Mouse (Mus musculus) intestine, postnatal 0 days (tissue): ENCODE results near the gene Shcbp1l. TPM values are rescaled to one million over a fixed set of nuclear protein-coding genes. Genes with fewer than 3 reads are reported as not detected.

ENCODE experiments used
- ATAC-seq: fragments of 200-750 bp; cut with Nextera tagmentation; 2 replicates; pipeline ENCODE4 v1.8.0; 2017; ENCODE audit warnings: mild to moderate bottlenecking, moderate TSS enrichment, moderate library complexity
- H3K27ac ChIP-seq: fragments of 300-500 bp; sonication (generic); 2 replicates; pipeline ENCODE4 v1.5.1; 2014; ENCODE audit warnings: mild to moderate bottlenecking, low read depth, low read length, moderate library complexity
- H3K27me3 ChIP-seq: fragments of 300-500 bp; sonication (generic); replicated peaks from 2 replicates; pipeline ENCODE4 v1.6.1; 2014; ENCODE audit warnings: low read length, mixed read lengths; ENCODE audit not compliant: control insufficient read depth, insufficient read depth
- H3K36me3 ChIP-seq: fragments of 300-500 bp; sonication (generic); 2 replicates; pipeline ENCODE4 v1.6.1; 2014; ENCODE audit warnings: mild to moderate bottlenecking, moderate library complexity; ENCODE audit not compliant: control insufficient read depth, insufficient read depth
- H3K4me1 ChIP-seq: fragments of 300-500 bp; sonication (generic); replicated peaks from 2 replicates; pipeline ENCODE4 v1.6.1; 2014; ENCODE audit warnings: antibody characterized with exemption, low read length, mixed read lengths; ENCODE audit not compliant: control insufficient read depth, insufficient read depth
- H3K4me2 ChIP-seq: fragments of 300-500 bp; sonication (generic); replicated peaks from 2 replicates; pipeline ENCODE4 v1.6.1; 2014; ENCODE audit warnings: low read depth, mild to moderate bottlenecking, moderate library complexity
- H3K4me3 ChIP-seq: fragments of 300-500 bp; sonication (generic); 2 replicates; pipeline ENCODE4 v1.5.1; 2014; ENCODE audit warnings: low read depth, low read length
- H3K9ac ChIP-seq: fragments of 300-500 bp; sonication (generic); 2 replicates; pipeline ENCODE4 v1.6.1; 2014; ENCODE audit warnings: mild to moderate bottlenecking, low read depth, low read length
- H3K9me3 ChIP-seq: fragments of 300-500 bp; sonication (generic); 2 replicates; pipeline ENCODE4 v1.6.1; 2016; ENCODE audit warnings: mixed run types; ENCODE audit not compliant: control insufficient read depth
- CTCF ChIP-seq: sonication (generic); IDR thresholded peaks from 2 replicates; pipeline ENCODE4 v1.5.1; 2016; ENCODE audit warnings: low read depth, mild to moderate bottlenecking, control low read depth, antibody characterized with exemption, moderate library complexity
- WGBS: fragments of 180-500 bp; shearing (Covaris S2); extraction: QIAGEN DNeasy Blood & Tissue Kit; methylation state at CpG from one replicate; pipeline ENCODE4 v1.1.7; 2014; 5-methylcytosine and 5-hydroxymethylcytosine counted together
- polyA plus RNA-seq: library from polyadenylated mRNA; unstranded; fragments of >200 nt; fragmentation: Nextera tagmentation; extraction: Ambion mirVana; gene quantifications from 2 replicates; pipeline ENCODE4 v1.2.1, GENCODE M21; 2015

The Shcbp1l gene
- polyA plus RNA-seq, 1 experiment from 2014 or later = not detected

- no peak overlapping the region for H3K9ac ChIP-seq
- 0 out of 2 replicates have a peak, but pooled peaks cover 7% of the 10 kb centered on the region for H3K4me1 ChIP-seq
- H3K4me2 ChIP-seq = peak overlapping the region; percentile 90
- 15% methylated on average over 12 of the region's 12 CpGs for WGBS
- peaks cover 10% of the 10 kb centered on the region; the same call in 1 of the 2 replicates for H3K27me3 ChIP-seq
- ATAC-seq = 0 out of 2 replicates have a peak, but pooled peaks have one; percentile 23
- no peak overlapping the region for H3K27ac ChIP-seq
- H3K36me3 ChIP-seq = no peaks in the 10 kb centered on the region
- H3K9me3 ChIP-seq = no peaks in the 10 kb centered on the region
- TF ChIP-seq CTCF = no peak; the same call in 1 of the 2 replicates
- peak overlapping the region; percentile 42 for H3K4me3 ChIP-seq
Measured at GRCm38 (mm10) chr1:153424271-153424670, 691 bp upstream of the Shcbp1l start.

GRCm38 (mm10) chr1:153431158-153431557 lies 6.2 kb downstream of the Shcbp1l start:
- H3K9me3 ChIP-seq = no peaks in the 10 kb centered on the region
- H3K4me1 ChIP-seq = no peaks in the 10 kb centered on the region
- ATAC-seq = no peak
- TF ChIP-seq CTCF = no peak
- 83% methylated on average over 7 of the region's 7 CpGs for WGBS
- H3K4me3 ChIP-seq = no peak overlapping the region
- H3K36me3 ChIP-seq = no peaks in the 10 kb centered on the region
- H3K4me2 ChIP-seq = no peak overlapping the region
- no peak overlapping the region for H3K9ac ChIP-seq
- no peaks in the 10 kb centered on the region for H3K27me3 ChIP-seq
- no peak overlapping the region for H3K27ac ChIP-seq

GRCm38 (mm10) chr1:153431701-153432100 lies 6.7 kb downstream of the Shcbp1l start:
- TF ChIP-seq CTCF = no peak
- WGBS = 75% methylated on average over 10 of the region's 10 CpGs

GRCm38 (mm10) chr1:153432329-153432728 lies 7.4 kb downstream of the Shcbp1l start:
- no peak overlapping the region for H3K4me2 ChIP-seq
- H3K4me3 ChIP-seq = no peak overlapping the region
- no peaks in the 10 kb centered on the region for H3K9me3 ChIP-seq
- ATAC-seq = no peak
- H3K27me3 ChIP-seq = no peaks in the 10 kb centered on the region
- no peaks in the 10 kb centered on the region for H3K4me1 ChIP-seq
- no peak overlapping the region for H3K9ac ChIP-seq
- WGBS = 91% methylated on average over 2 of the region's 2 CpGs
- TF ChIP-seq CTCF = no peak
- H3K36me3 ChIP-seq = no peaks in the 10 kb centered on the region
- no peak overlapping the region for H3K27ac ChIP-seq

More at GRCm38 (mm10) chr1:153431701-153432100, 6.7 kb downstream of the Shcbp1l start:
- no peak overlapping the region for H3K9ac ChIP-seq
- no peaks in the 10 kb centered on the region for H3K4me1 ChIP-seq
- no peak overlapping the region for H3K4me3 ChIP-seq
- no peaks in the 10 kb centered on the region for H3K9me3 ChIP-seq
- no peaks in the 10 kb centered on the region for H3K36me3 ChIP-seq
- no peak overlapping the region for H3K4me2 ChIP-seq
- no peak overlapping the region for H3K27ac ChIP-seq
- no peak for ATAC-seq
- H3K27me3 ChIP-seq = no peaks in the 10 kb centered on the region

- Histone ChIP-seq H3K9ac (no peak overlapping the region), H3K9me3 (no peaks in the 10 kb centered on the region), H3K27ac (no peak overlapping the region), H3K36me3 (no peaks in the 10 kb centered on the region), H3K4me1 (no peaks in the 10 kb centered on the region), H3K4me3 (no peak overlapping the region), H3K27me3 (no peaks in the 10 kb centered on the region), H3K4me2 (no peak overlapping the region)
- peak; percentile 46 for TF ChIP-seq CTCF
- no peak for ATAC-seq
- 87% methylated on average over 5 of the region's 5 CpGs for WGBS
Measured at GRCm38 (mm10) chr1:153433851-153434589, 9.1 kb downstream of the Shcbp1l start.

GRCm38 (mm10) chr1:153437536-153437935 lies 12.6 kb downstream of the Shcbp1l start:
- no peak overlapping the region for H3K9ac ChIP-seq
- WGBS = 88% methylated on average over 11 of the region's 11 CpGs
- no peaks in the 10 kb centered on the region for H3K27me3 ChIP-seq
- no peaks in the 10 kb centered on the region for H3K9me3 ChIP-seq
- no peak overlapping the region for H3K4me3 ChIP-seq
- H3K4me2 ChIP-seq = no peak overlapping the region
- TF ChIP-seq CTCF = no peak
- no peaks in the 10 kb centered on the region for H3K36me3 ChIP-seq
- ATAC-seq = no peak
- no peak overlapping the region for H3K27ac ChIP-seq
- no peaks in the 10 kb centered on the region for H3K4me1 ChIP-seq
